Mouse (Mus musculus) neural tube, embryonic 14.5 days (tissue): ENCODE results near the gene St6gal1. TPM values are rescaled to one million over a fixed set of nuclear protein-coding genes. Genes with fewer than 3 reads are reported as not detected.
"Not testable (repeated sequence)": the region's sequence is repeated elsewhere in the genome, so short reads cannot be mapped to it uniquely, and the experiment has no call there.

ENCODE experiments used
- ATAC-seq: fragments of 200-750 bp; cut with Nextera tagmentation; 2 replicates; pipeline ENCODE4 v1.8.0; 2017; ENCODE audit warnings: low read depth, mild to moderate bottlenecking, moderate TSS enrichment, moderate library complexity
- H3K27ac ChIP-seq: fragments of 300-500 bp; sonication (generic); 2 replicates; pipeline ENCODE4 v1.5.1; 2014; ENCODE audit warnings: low read depth, mild to moderate bottlenecking, control low read depth, low read length, moderate library complexity, mixed read lengths
- H3K27me3 ChIP-seq: fragments of 300-500 bp; sonication (generic); 2 replicates; pipeline ENCODE4 v1.6.1; 2014; ENCODE audit warnings: low read length; ENCODE audit not compliant: control insufficient read depth, insufficient read depth
- H3K36me3 ChIP-seq: fragments of 300-500 bp; sonication (generic); 2 replicates; pipeline ENCODE4 v1.6.1; 2014; ENCODE audit warnings: low read length, mixed read lengths; ENCODE audit not compliant: control insufficient read depth, insufficient read depth
- H3K4me1 ChIP-seq: fragments of 300-500 bp; sonication (generic); 2 replicates; pipeline ENCODE4 v1.6.1; 2014; ENCODE audit warnings: low read length; ENCODE audit not compliant: control insufficient read depth, insufficient read depth
- H3K4me2 ChIP-seq: fragments of 300-500 bp; sonication (generic); 2 replicates; pipeline ENCODE4 v1.6.1; 2014; ENCODE audit warnings: mild to moderate bottlenecking, low read depth, low read length, control low read depth
- H3K4me3 ChIP-seq: fragments of 300-500 bp; sonication (generic); 2 replicates; pipeline ENCODE4 v1.5.1; 2014; ENCODE audit warnings: low read depth, low read length, control low read depth, mixed read lengths
- H3K9ac ChIP-seq: fragments of 300-500 bp; sonication (generic); replicated peaks from 2 replicates; pipeline ENCODE4 v1.6.1; 2014; ENCODE audit warnings: low read depth, mild to moderate bottlenecking, control low read depth, low read length, mixed read lengths
- H3K9me3 ChIP-seq: fragments of 300-500 bp; sonication (generic); 2 replicates; pipeline ENCODE4 v1.6.1; 2016; ENCODE audit warnings: low read length; ENCODE audit not compliant: control insufficient read depth
- WGBS: fragments of 180-500 bp; shearing (Covaris S2); extraction: QIAGEN DNeasy Blood & Tissue Kit; methylation state at CpG from one replicate; pipeline ENCODE4 v1.1.7; 2014; 5-methylcytosine and 5-hydroxymethylcytosine counted together
- polyA plus RNA-seq: library from polyadenylated mRNA; unstranded; fragments of >200 nt; fragmentation: Nextera tagmentation; extraction: Ambion mirVana; gene quantifications from 2 replicates; pipeline ENCODE4 v1.2.1, GENCODE M21; 2014

The St6gal1 gene
- polyA plus RNA-seq = 23.0 and 30.7 TPM in 2 replicates

DNA sequence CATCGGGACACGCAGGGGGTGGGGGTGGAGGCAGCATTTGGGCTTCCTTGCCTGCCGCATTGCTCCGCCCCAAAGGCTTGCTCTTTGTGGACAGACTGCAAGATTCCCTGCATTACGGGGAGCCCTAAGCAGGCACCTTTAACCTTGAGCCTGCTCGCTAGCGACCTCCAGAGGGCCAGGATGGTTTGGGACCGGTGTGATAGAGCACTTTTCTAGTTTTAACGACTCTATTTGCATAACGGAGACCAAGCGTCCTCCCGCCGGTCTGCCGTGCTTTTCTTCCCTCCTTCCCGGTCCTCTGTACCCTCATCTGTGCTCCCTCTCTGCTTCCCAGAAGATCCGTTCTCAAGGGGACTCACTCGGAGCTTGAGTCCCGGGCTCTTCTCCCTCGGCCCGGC, at the start of gene St6gal1:
Gene St6gal1 (plus strand): TSS at position 70 of the 398 bp plus-strand sequence.
- Histone ChIP-seq H3K9ac (peak within 1 kb of the TSS; percentile 91), H3K9me3 (no peaks in the 10 kb centered on the region), H3K4me3 (peak within 1 kb of the TSS; percentile 87), H3K27me3 (no peaks in the 10 kb centered on the region), H3K27ac (peak within 1 kb of the TSS; percentile 95), H3K4me1 (peaks cover 17% of the 10 kb centered on the region), H3K4me2 (peak within 1 kb of the TSS; percentile 82), H3K36me3 (no peaks in the 10 kb centered on the region)
- peak; percentile 68 for ATAC-seq
- 0% methylated on average over 20 of the region's 20 CpGs for WGBS

DNA sequence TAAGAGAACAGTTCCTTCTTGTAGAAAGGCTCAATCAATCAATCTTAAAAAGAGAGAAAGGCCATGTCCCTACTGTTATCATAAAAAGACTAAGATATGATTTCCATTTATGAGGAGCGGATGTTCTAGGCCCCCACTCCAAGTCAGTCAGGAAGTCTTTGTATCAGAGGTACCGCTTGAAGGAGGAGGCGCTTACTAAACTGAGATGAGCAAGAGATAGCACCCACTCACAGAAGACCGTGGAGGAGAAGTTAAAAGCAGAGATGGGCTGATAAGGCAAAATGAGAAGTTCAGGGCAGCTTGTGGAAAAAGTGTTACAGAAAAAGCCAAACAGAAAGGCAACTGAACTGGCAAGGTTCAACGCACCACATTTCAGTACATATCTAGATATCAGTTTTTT, 49.7 kb upstream of the St6gal1 start:
- WGBS = 94% methylated on average over 5 of the region's 5 CpGs
- Histone ChIP-seq H3K9ac (no peak overlapping the region), H3K27ac (no peak overlapping the region), H3K4me1 (no peaks in the 10 kb centered on the region), H3K4me3 (no peak overlapping the region), H3K4me2 (no peak overlapping the region), H3K9me3 (no peaks in the 10 kb centered on the region), H3K27me3 (no peaks in the 10 kb centered on the region), H3K36me3 (no peaks in the 10 kb centered on the region)
- ATAC-seq = no peak

DNA sequence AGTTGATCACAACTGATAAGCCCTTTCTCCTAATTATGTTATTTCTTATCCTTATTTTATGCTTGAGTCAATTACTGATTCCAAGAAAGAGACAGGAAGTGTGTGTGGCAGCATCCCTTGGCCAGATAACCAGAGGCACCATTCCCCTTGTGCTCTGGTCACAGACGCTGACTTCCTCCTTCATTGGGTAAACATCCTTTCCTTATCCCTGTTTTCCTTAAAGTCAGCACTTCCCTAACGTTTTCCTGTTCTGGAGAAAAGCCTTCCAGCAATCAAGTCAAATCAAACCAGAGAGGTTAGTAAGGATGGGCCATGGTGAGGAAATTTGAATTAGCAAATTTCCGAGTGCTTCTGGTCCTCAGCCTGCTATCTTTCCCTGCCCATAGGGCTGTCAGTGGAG, 48.6 kb upstream of the St6gal1 start:
- Histone ChIP-seq H3K36me3 (no peaks in the 10 kb centered on the region), H3K4me3 (no peak overlapping the region), H3K4me1 (no peaks in the 10 kb centered on the region), H3K4me2 (no peak overlapping the region), H3K9ac (no peak overlapping the region), H3K27ac (no peak overlapping the region), H3K27me3 (no peaks in the 10 kb centered on the region), H3K9me3 (no peaks in the 10 kb centered on the region)
- 70% methylated on average over 3 of the region's 3 CpGs for WGBS
- no peak for ATAC-seq

DNA sequence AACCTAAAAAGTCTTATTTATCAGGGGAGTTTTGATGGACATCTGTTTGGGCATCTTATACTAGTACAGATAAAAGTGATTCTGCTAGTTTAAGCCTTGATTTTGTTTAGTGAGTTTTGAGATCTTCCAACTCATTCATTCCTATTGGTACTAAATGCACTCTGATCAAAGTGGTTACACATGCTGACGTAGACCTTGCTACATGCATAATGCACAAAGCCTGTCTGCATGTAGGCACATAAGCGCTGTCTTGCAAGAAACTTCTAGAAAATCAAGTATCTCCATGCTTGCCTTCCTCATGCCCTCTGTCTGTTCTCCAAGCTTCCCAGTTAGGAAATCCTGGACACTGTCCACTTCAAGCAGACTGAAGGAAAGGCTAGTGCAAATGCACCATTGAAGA, 46.7 kb upstream of the St6gal1 start:
- Histone ChIP-seq H3K4me3 (no peak overlapping the region), H3K36me3 (no peaks in the 10 kb centered on the region), H3K9me3 (no peaks in the 10 kb centered on the region), H3K9ac (no peak overlapping the region), H3K27me3 (no peaks in the 10 kb centered on the region), H3K27ac (no peak overlapping the region), H3K4me2 (no peak overlapping the region), H3K4me1 (no peaks in the 10 kb centered on the region)
- no peak for ATAC-seq
- WGBS = 96% methylated on average over 2 of the region's 2 CpGs

DNA sequence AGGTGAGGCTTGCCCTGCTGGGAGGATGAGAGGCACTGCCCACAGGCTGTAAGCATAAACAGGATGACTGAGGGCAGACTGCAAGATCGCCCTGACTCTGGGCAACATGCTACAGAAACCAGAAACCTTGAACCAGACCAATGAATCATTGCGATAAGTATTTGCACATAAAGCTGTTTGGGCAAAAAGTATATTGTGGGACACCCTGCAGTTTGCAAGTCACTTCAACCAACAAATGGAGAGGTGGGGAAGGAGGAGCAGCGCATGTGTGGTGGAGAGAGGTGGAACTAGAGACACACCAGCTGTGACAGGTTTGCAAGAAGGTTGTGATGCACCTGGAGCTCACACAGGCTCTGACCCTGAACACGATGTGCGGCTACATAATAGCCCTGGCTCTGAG, 45.7 kb upstream of the St6gal1 start:
- Histone ChIP-seq H3K27me3 (no peaks in the 10 kb centered on the region), H3K4me1 (no peaks in the 10 kb centered on the region), H3K27ac (no peak overlapping the region), H3K36me3 (no peaks in the 10 kb centered on the region), H3K9me3 (no peaks in the 10 kb centered on the region), H3K4me3 (no peak overlapping the region), H3K4me2 (no peak overlapping the region), H3K9ac (no peak overlapping the region)
- 90% methylated on average over 5 of the region's 5 CpGs for WGBS
- no peak for ATAC-seq

DNA sequence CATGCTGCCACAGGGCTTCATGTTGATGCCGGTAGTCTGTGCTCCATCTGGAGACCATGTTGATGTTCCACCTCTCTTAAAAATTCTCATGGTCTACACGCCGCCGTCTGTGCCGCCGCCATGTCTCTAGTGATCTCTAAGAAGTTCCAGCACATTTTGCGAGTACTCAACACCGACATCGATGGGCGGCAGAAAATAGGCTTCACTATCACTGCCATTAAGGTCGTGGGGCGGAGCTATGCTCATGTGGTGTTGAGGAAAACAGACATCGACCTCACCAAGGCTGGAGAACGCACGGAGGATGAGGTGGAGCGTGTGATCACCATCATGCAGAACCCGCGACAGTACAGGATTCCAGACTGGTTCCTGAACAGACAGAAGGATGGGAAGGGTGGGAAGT, 45.1 kb upstream of the St6gal1 start:
- WGBS = 92% methylated on average over 18 of the region's 18 CpGs
- not testable (repeated sequence) for H3K9me3 ChIP-seq, H3K4me2 ChIP-seq, H3K4me1 ChIP-seq, H3K9ac ChIP-seq, H3K4me3 ChIP-seq, ATAC-seq, H3K27ac ChIP-seq, H3K36me3 ChIP-seq, H3K27me3 ChIP-seq

DNA sequence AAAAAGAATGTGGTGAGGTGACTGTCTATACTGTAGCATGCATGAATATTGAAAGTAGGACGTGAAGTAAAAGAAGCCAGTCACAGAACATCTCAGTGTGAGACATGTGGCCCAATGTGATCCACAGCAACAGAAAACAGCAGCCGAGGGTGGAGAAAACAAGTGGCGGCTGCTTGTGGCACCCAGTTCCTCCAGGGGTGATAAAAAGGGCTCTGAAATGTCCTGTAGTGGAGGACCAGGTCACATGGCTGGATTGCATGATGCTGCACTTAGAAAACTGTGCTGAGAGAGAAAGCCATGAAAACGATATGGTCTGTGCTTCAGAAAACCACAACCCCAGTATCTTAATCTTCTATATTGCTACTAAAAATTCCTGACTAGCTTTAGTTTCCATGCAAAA, 43.5 kb upstream of the St6gal1 start:
- WGBS = 85% methylated on average over 4 of the region's 4 CpGs
- H3K9ac ChIP-seq = no peak overlapping the region

DNA sequence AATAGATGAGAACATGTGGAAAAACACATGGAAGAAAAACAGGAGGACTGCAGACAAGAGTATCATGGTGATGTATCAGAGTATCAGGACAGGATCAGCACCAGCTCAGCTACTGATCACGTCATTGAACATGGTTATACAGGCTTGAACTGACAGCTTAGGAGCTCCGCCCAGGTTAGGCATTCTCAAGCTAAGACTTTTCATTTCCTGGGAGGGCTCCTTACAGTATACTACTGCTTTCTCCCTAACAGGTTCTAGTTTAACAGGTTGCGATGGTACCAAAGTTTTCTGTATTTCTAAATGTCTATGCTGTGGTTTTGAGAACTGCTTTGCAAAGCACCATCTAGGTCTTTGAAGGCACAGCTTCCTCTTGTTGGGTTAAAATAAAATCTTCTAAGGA, 43.1 kb upstream of the St6gal1 start:
- Histone ChIP-seq H3K9ac (no peak overlapping the region), H3K27me3 (no peaks in the 10 kb centered on the region), H3K36me3 (no peaks in the 10 kb centered on the region), H3K4me1 (no peaks in the 10 kb centered on the region), H3K9me3 (no peaks in the 10 kb centered on the region), H3K4me3 (no peak overlapping the region), H3K27ac (no peak overlapping the region), H3K4me2 (no peak overlapping the region)
- WGBS = 80% methylated on average over 3 of the region's 3 CpGs
- no peak for ATAC-seq

More for the DNA sequence above, 43.5 kb upstream of the St6gal1 start:
- H3K4me3 ChIP-seq = no peak overlapping the region
- H3K36me3 ChIP-seq = no peaks in the 10 kb centered on the region
- H3K4me2 ChIP-seq = no peak overlapping the region
- no peak for ATAC-seq
- H3K27me3 ChIP-seq = no peaks in the 10 kb centered on the region
- no peaks in the 10 kb centered on the region for H3K9me3 ChIP-seq
- H3K27ac ChIP-seq = no peak overlapping the region
- H3K4me1 ChIP-seq = no peaks in the 10 kb centered on the region

DNA sequence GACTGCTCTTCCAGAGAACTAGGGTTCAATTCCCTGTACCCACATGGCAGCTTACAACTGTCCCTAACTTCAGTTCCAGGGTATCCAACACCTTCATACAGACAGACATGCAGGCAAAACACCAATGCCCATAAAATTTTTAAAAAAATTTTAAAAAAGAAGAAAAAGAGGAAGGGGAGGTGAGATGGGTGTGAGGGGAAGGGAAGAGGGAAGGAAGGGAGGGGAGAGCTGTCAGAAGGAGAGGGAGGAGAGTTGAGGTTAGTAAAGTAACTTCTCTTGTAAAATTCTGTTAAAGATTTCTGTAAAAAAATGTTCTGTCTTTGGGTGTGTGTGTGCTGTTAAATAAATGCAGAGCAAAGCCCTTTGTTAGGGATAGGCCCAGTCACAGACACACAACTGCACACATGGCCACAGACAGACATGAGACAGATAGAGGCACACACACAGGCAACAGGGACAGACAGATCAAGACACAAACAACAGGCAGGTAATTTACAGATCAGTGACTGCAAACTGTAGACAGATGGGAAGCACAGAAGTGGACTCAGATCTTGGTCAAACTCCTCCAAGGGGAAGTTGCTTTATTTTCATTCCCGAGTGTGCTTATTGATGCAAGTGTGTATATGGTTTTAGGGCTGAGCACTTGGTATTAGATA, 42.5 kb upstream of the St6gal1 start:
- Histone ChIP-seq H3K4me3 (no peak overlapping the region), H3K9ac (no peak overlapping the region), H3K9me3 (no peaks in the 10 kb centered on the region), H3K36me3 (no peaks in the 10 kb centered on the region), H3K27ac (no peak overlapping the region), H3K4me2 (no peak overlapping the region), H3K27me3 (no peaks in the 10 kb centered on the region), H3K4me1 (no peaks in the 10 kb centered on the region)
- 71% methylated on average over 1 of the region's 1 CpGs for WGBS
- ATAC-seq = no peak
